ENCODE assay signal across 38 mouse cellular contexts in genomic region chr2:180905556-180906221, GRCm38 (mm10). TPM values are rescaled to one million over a fixed set of nuclear protein-coding genes. Genes with fewer than 3 reads are reported as not detected.
DNase-seq lines count a peak whose midpoint lies in the region; ATAC-seq and TF ChIP-seq lines count a peak whose summit lies in the region.
"Had no signal": no experiment of that assay in that cellular context is flagged by ENCODE, and none has a peak within 500 bp of the region (broad histone marks: within the 10 kb centered on the region; RNA-seq: fewer than 3 reads in every experiment).

No protein-coding gene starts in this region.

- TF ChIP-seq CTCF in liver, postnatal 0 days (IDR thresholded peaks at IDR 0.05; ENCODE audit: low read depth), result no peak

- H3K27ac ChIP-seq in hindbrain, embryonic 12.5 days, result peak overlapping the region; percentile 66
- no peak overlapping the region for H3K27ac ChIP-seq in hindbrain, embryonic 10.5 days
- 0 out of 2 replicates have a peak overlapping the region, but pooled peaks have one; percentile 13 for H3K27ac ChIP-seq in liver, postnatal 0 days (ENCODE audit: low read depth)
- H3K27ac ChIP-seq in neural tube, embryonic 13.5 days (replicated peaks), result no peak overlapping the region
- H3K27ac ChIP-seq in neural tube, embryonic 15.5 days (replicated peaks), result no peak overlapping the region
- H3K27ac ChIP-seq: embryonic facial prominence, embryonic 13.5 days; forebrain, embryonic 10.5 days; hindbrain, postnatal 0 days; intestine, embryonic 15.5 days had no signal

- intact Hi-C loops in heart, postnatal 36 days (cut with DNase I), result no loop called here

- DNase-seq in hindbrain, embryonic 10.5 days (ENCODE audit: low spot score), result no peak
- no peak for DNase-seq in liver, postnatal 0 days
- DNase-seq in liver, result no peak
- no peak for DNase-seq in heart, postnatal 36 days
- no peak for DNase-seq in frontal cortex, adult 2 months (ENCODE audit: extremely low spot score in 1 of 2, low spot score in 1 of 2)
- DNase-seq: adrenal gland, postnatal 25 days; cerebellum, adult 11-12 months; cerebellum, postnatal 10 days; forebrain, postnatal 0 days; gastrocnemius, postnatal 10 days; heart, postnatal 14 days; kidney, adult 2 months; kidney, postnatal 36 days; layer of hippocampus, postnatal 36 days; lung, adult 18-20 months; lung, postnatal 4 days; right cerebral cortex, adult 18-20 months; spleen, adult 18-20 months; thymus, postnatal 14 days had no signal

- H3K9me3 ChIP-seq in hindbrain, embryonic 12.5 days (replicated peaks), result no peaks in the 10 kb centered on the region
- H3K9me3 ChIP-seq in hindbrain, embryonic 10.5 days, result no peaks in the 10 kb centered on the region
- H3K9me3 ChIP-seq in liver, postnatal 0 days (ENCODE audit: low read length), result no peaks in the 10 kb centered on the region
- H3K9me3 ChIP-seq in neural tube, embryonic 13.5 days, result no peaks in the 10 kb centered on the region
- H3K9me3 ChIP-seq in neural tube, embryonic 15.5 days (replicated peaks), result no peaks in the 10 kb centered on the region
- H3K9me3 ChIP-seq: embryonic facial prominence, embryonic 13.5 days; forebrain, embryonic 10.5 days; G1E; intestine, embryonic 15.5 days; megakaryocyte, embryonic 14.5 days had no signal

- H3K27me3 ChIP-seq in hindbrain, embryonic 12.5 days, result no peaks in the 10 kb centered on the region
- H3K27me3 ChIP-seq in hindbrain, embryonic 10.5 days (ENCODE audit: insufficient read depth, poor library complexity, severe bottlenecking), result no peaks in the 10 kb centered on the region
- H3K27me3 ChIP-seq in liver, postnatal 0 days (ENCODE audit: insufficient read depth, low read length), result no peaks in the 10 kb centered on the region
- H3K27me3 ChIP-seq in neural tube, embryonic 13.5 days, result no peaks in the 10 kb centered on the region
- no peaks in the 10 kb centered on the region for H3K27me3 ChIP-seq in neural tube, embryonic 15.5 days (replicated peaks)
- H3K27me3 ChIP-seq: embryonic facial prominence, embryonic 13.5 days; intestine, embryonic 15.5 days had no signal

- WGBS in hindbrain, embryonic 12.5 days, result 60% methylated on average over 5 of the region's 5 CpGs
- whole genome bisulfite sequencing in hindbrain, embryonic 10.5 days, result 70% methylated on average over 5 of the region's 5 CpGs
- 49% methylated on average over 5 of the region's 5 CpGs for WGBS in liver, postnatal 0 days (ENCODE audit: insufficient replicate concordance)
- 52% methylated on average over 5 of the region's 5 CpGs for WGBS in neural tube, embryonic 13.5 days
- 54% methylated on average over 5 of the region's 5 CpGs for WGBS in neural tube, embryonic 15.5 days

- peaks cover 27% of the 10 kb centered on the region for H3K36me3 ChIP-seq in hindbrain, embryonic 12.5 days
- H3K36me3 ChIP-seq in hindbrain, embryonic 10.5 days, result peaks cover 74% of the 10 kb centered on the region
- peaks cover 24% of the 10 kb centered on the region for H3K36me3 ChIP-seq in liver, postnatal 0 days (replicated peaks; ENCODE audit: insufficient read depth, low read length)
- H3K36me3 ChIP-seq in neural tube, embryonic 13.5 days, result peaks cover 42% of the 10 kb centered on the region
- H3K36me3 ChIP-seq in neural tube, embryonic 15.5 days, result peaks cover 33% of the 10 kb centered on the region

- H3K4me1 ChIP-seq in hindbrain, embryonic 12.5 days, result peaks cover 12% of the 10 kb centered on the region
- peaks cover 19% of the 10 kb centered on the region for H3K4me1 ChIP-seq in hindbrain, embryonic 10.5 days (replicated peaks)
- peaks cover 3% of the 10 kb centered on the region; the same call in 1 of the 2 replicates for H3K4me1 ChIP-seq in liver, postnatal 0 days (ENCODE audit: insufficient read depth)
- peaks cover 16% of the 10 kb centered on the region for H3K4me1 ChIP-seq in neural tube, embryonic 13.5 days (replicated peaks)
- H3K4me1 ChIP-seq in neural tube, embryonic 15.5 days, result no peaks in the 10 kb centered on the region
- H3K4me1 ChIP-seq: embryonic facial prominence, embryonic 13.5 days; intestine, embryonic 15.5 days had no signal

- 0 out of 2 replicates have a peak, but pooled peaks have one; percentile 52 for ATAC-seq in hindbrain, embryonic 12.5 days (ENCODE audit: low FRiP score)
- peak; percentile 50; the same call in 1 of the 2 replicates for ATAC-seq in liver, postnatal 0 days
- no peak for ATAC-seq in neural tube, embryonic 13.5 days (ENCODE audit: low read depth)
- ATAC-seq in neural tube, embryonic 15.5 days (ENCODE audit: low FRiP score), result no peak
- ATAC-seq: forebrain, postnatal 0 days; hindbrain, postnatal 0 days; intestine, embryonic 15.5 days; lung, postnatal 0 days had no signal

- TF ChIP-seq EP300 in liver, postnatal 0 days (IDR thresholded peaks at IDR 0.05; ENCODE audit: low read depth), result no peak

- no peak overlapping the region for H3K9ac ChIP-seq in hindbrain, embryonic 12.5 days
- H3K9ac ChIP-seq in liver, postnatal 0 days (replicated peaks), result no peak overlapping the region
- peak overlapping the region; percentile 26; the same call in 1 of the 2 replicates for H3K9ac ChIP-seq in neural tube, embryonic 13.5 days
- no peak overlapping the region for H3K9ac ChIP-seq in neural tube, embryonic 15.5 days (replicated peaks)
- H3K9ac ChIP-seq: embryonic facial prominence, embryonic 13.5 days; forebrain, postnatal 0 days; intestine, embryonic 15.5 days had no signal

- H3K4me2 ChIP-seq in hindbrain, embryonic 12.5 days (replicated peaks), result no peak overlapping the region
- peak overlapping the region; percentile 23; the same call in 1 of the 2 replicates for H3K4me2 ChIP-seq in liver, postnatal 0 days (ENCODE audit: low read depth, low read length)
- H3K4me2 ChIP-seq in neural tube, embryonic 13.5 days, result no peak overlapping the region
- no peak overlapping the region for H3K4me2 ChIP-seq in neural tube, embryonic 15.5 days
- H3K4me2 ChIP-seq: embryonic facial prominence, embryonic 13.5 days; intestine, embryonic 15.5 days; liver, embryonic 11.5 days had no signal

- H3K4me3 ChIP-seq in hindbrain, embryonic 12.5 days, result no peak overlapping the region
- no peak overlapping the region for H3K4me3 ChIP-seq in hindbrain, embryonic 10.5 days
- H3K4me3 ChIP-seq in liver, postnatal 0 days (ENCODE audit: low read depth, low read length), result no peak overlapping the region
- no peak overlapping the region for H3K4me3 ChIP-seq in neural tube, embryonic 13.5 days
- no peak overlapping the region for H3K4me3 ChIP-seq in neural tube, embryonic 15.5 days (replicated peaks)
- H3K4me3 ChIP-seq: embryonic facial prominence, embryonic 13.5 days; forebrain, embryonic 10.5 days; intestine, embryonic 15.5 days had no signal

RNA-seq across cellular contexts. Expression of gene Ythdf1, which starts 15.1 kb away (rescaled TPM):
- 61.0 and 65.0 TPM in 2 replicates for polyA plus RNA-seq in hindbrain, embryonic 12.5 days (2016; fragmentation: Nextera tagmentation; extraction: Ambion mirVana)
- polyA plus RNA-seq in hindbrain, embryonic 10.5 days (2016; fragmentation: Nextera tagmentation; extraction: Ambion mirVana), result 62.0 and 67.1 TPM in 2 replicates
- polyA plus RNA-seq in liver, postnatal 0 days (2015; fragmentation: Nextera tagmentation; extraction: Ambion mirVana), result 17.3 and 17.8 TPM in 2 replicates
- 50.7 and 55.9 TPM in 2 replicates for polyA plus RNA-seq in neural tube, embryonic 13.5 days (2015; fragmentation: Nextera tagmentation; extraction: Ambion mirVana)
- polyA plus RNA-seq in neural tube, embryonic 15.5 days (2015; fragmentation: Nextera tagmentation; extraction: Ambion mirVana), result 48.2 and 50.0 TPM in 2 replicates
- total RNA-seq in heart, postnatal 36 days (2021), result 10 to 100 TPM; 36.8 to 37.6 TPM
- 43.1 and 45.7 TPM in 2 replicates for polyA plus RNA-seq in frontal cortex, adult 2 months (2012; rRNA removed)

RNA-seq across cellular contexts. Expression of gene Birc7, which starts 23.1 kb away (rescaled TPM):
- 0.41 TPM in 1 of 2 replicates, not detected in the other for polyA plus RNA-seq in hindbrain, embryonic 12.5 days (2016; fragmentation: Nextera tagmentation; extraction: Ambion mirVana)
- polyA plus RNA-seq in hindbrain, embryonic 10.5 days (2016; fragmentation: Nextera tagmentation; extraction: Ambion mirVana), result 0.52 and 1.3 TPM in 2 replicates
- polyA plus RNA-seq in liver, postnatal 0 days (2015; fragmentation: Nextera tagmentation; extraction: Ambion mirVana), result not detected in 2 replicates
- polyA plus RNA-seq in neural tube, embryonic 13.5 days (2015; fragmentation: Nextera tagmentation; extraction: Ambion mirVana), result 0.43 and 0.60 TPM in 2 replicates
- 0.20 TPM in 1 of 2 replicates, not detected in the other for polyA plus RNA-seq in neural tube, embryonic 15.5 days (2015; fragmentation: Nextera tagmentation; extraction: Ambion mirVana)
- not detected for total RNA-seq in heart, postnatal 36 days (2021)
- 0.08 and 0.42 TPM in 2 replicates for polyA plus RNA-seq in frontal cortex, adult 2 months (2012; rRNA removed)
- total RNA-seq: adrenal gland, adult 18-20 months; adrenal gland, postnatal 25 days; common myeloid progenitor, adult 5-6 weeks; forebrain, postnatal 0 days; G1E; gastrocnemius, postnatal 10 days; heart, postnatal 14 days; hindbrain, postnatal 0 days; left cerebral cortex, postnatal 14 days had no signal
- polyA plus RNA-seq: embryonic facial prominence, embryonic 13.5 days; G1E; heart, embryonic 14.5 days; intestine, embryonic 15.5 days; kidney, adult 2 months; kidney, embryonic 16.5 days; limb, embryonic 11.5 days; liver, embryonic 11.5 days; lung, postnatal 0 days; stomach, embryonic 16.5 days; urinary bladder, adult 2 months had no signal

RNA-seq across cellular contexts. Expression of gene Nkain4, which starts 48.8 kb away (rescaled TPM):
- polyA plus RNA-seq in hindbrain, embryonic 12.5 days (2016; fragmentation: Nextera tagmentation; extraction: Ambion mirVana), result 81.2 and 86.4 TPM in 2 replicates
- polyA plus RNA-seq in hindbrain, embryonic 10.5 days (2016; fragmentation: Nextera tagmentation; extraction: Ambion mirVana), result 79.3 and 108 TPM in 2 replicates
- 1.6 and 3.4 TPM in 2 replicates for polyA plus RNA-seq in liver, postnatal 0 days (2015; fragmentation: Nextera tagmentation; extraction: Ambion mirVana)
- 88.1 and 106 TPM in 2 replicates for polyA plus RNA-seq in neural tube, embryonic 13.5 days (2015; fragmentation: Nextera tagmentation; extraction: Ambion mirVana)
- polyA plus RNA-seq in neural tube, embryonic 15.5 days (2015; fragmentation: Nextera tagmentation; extraction: Ambion mirVana), result 89.0 and 91.1 TPM in 2 replicates
- total RNA-seq in heart, postnatal 36 days (2021), result 10 to 100 TPM in 1 of 2 experiments, 1 to 10 TPM in 1; 7.7 to 11.6 TPM
- polyA plus RNA-seq in frontal cortex, adult 2 months (2012; rRNA removed), result 74.4 and 84.5 TPM in 2 replicates
- total RNA-seq: common myeloid progenitor, adult 5-6 weeks; G1E had no signal
- polyA plus RNA-seq: G1E had no signal

Comparison
In these comparisons a context has a peak if more than half of its experiments do, and no peak if none do; other contexts are left out.
1. H3K27ac ChIP-seq: peak in hindbrain, embryonic 12.5 days (single experiment) and liver, postnatal 0 days (single experiment); none in hindbrain, embryonic 10.5 days (single experiment), neural tube, embryonic 13.5 days (single experiment) and neural tube, embryonic 15.5 days (single experiment).
2. ATAC-seq: peak in hindbrain, embryonic 12.5 days (single experiment) and liver, postnatal 0 days (single experiment); none in neural tube, embryonic 13.5 days (single experiment) and neural tube, embryonic 15.5 days (single experiment).
3. RNA of gene Nkain4, which starts 48.8 kb away (polyA plus RNA-seq): 79.3 to 108 TPM in hindbrain, embryonic 10.5 days, 88.1 to 106 TPM in neural tube, embryonic 13.5 days, 89.0 to 91.1 TPM in neural tube, embryonic 15.5 days, 81.2 to 86.4 TPM in hindbrain, embryonic 12.5 days and 74.4 to 84.5 TPM in frontal cortex, adult 2 months; 1.6 to 3.4 TPM in liver, postnatal 0 days; every median in the first group is over 10 times any median in the second.